Mouse (Mus musculus): ENCODE results near the gene Abat.

Gene Abat

DNA sequence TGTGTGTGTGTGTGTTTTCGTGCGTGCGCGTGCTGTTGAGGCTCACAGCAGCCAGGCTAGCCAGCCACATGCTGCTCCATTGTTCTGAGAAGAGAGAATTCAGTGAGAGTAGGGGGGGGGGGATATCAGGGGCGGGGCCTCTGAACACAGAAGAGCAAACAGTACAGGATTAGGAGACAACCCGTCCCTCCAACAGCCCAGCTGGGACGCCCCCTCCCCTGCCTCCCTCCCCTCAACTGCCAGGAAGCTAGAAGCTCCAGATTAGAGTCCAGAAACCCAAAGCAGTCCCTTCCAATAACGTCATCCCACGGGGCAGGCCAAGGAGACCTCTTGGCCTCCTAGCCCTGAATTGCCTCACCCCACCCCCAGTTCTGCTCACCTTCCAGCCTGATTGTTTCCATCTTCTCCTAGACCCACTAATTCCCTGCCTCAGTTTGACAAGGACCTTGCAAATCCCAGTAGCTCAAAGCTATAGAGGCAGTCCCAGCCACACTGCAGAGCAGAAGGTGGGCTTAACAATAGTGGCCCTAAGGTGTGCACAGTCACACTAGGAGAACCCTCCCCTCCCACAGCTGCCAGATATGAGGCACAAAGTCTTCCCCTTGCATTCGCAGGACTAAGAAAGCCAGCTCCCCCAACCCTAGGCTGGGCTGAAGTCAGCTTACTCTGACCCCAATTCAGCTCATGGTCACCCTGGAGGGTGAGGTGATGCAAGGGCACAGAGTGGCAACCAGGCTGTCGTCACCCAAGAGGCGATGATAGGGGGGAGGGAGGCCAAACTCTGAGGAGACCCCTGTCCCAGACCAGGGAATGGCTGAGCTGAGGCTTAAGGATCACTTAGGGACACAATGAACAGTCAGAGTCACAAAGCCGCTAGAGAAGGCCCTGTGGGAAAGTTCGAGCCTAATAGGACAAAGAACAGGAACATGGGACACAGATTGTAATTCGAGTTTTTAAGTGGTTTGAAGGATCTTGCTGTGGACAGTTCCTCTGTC lies 157.1 kb downstream of the Abat start:
- no peak for DNase-seq (ENCODE audit: low spot score in 2 of 2)
